Mouse (Mus musculus): ENCODE measurements around the gene Spata45.

DNA sequence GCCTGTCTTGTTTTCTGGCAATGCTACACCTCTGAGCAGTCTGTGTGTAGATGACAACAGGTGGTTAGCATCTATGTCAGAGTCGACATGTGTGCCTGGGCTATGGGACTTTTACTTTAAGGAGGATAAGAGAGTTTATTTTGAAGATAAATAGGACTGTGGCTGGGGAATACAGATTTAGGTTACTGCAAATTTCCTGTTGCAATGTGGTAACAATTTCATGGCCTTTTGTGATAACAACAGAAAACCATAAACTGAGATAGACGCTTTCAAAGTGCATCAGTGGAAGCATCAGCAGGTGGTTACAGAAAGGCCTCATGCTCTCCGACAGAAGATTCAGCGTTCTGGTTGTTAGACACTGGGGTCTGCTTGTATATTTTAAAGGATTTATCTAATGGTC is 37.0 kb downstream of the Spata45 start:
- TF ChIP-seq CTCF (IDR thresholded peaks at IDR 0.05; ENCODE audit: low read depth) = no peak
- no peak for TF ChIP-seq EP300 (IDR thresholded peaks at IDR 0.05; ENCODE audit: low read depth)
